Comparison of ENCODE assay signal across 9 mouse cellular contexts in genomic region chr3:32669211-32669610, GRCm38 (mm10). TPM values are rescaled to one million over a fixed set of nuclear protein-coding genes. Genes with fewer than 3 reads are reported as not detected.
DNase-seq lines count a peak whose midpoint lies in the region; ATAC-seq and TF ChIP-seq lines count a peak whose summit lies in the region.
"Had no signal": no experiment of that assay in that cellular context is flagged by ENCODE, and none has a peak within 500 bp of the region (broad histone marks: within the 10 kb centered on the region; RNA-seq: fewer than 3 reads in every experiment).

No protein-coding gene starts in this region.

- no peak overlapping the region for H3K27ac ChIP-seq in neural tube, embryonic 15.5 days (replicated peaks)
- H3K27ac ChIP-seq in heart, postnatal 0 days (ENCODE audit: low read depth), result peak overlapping the region; percentile 66
- peak overlapping the region; percentile 44 for H3K27ac ChIP-seq in lung, postnatal 0 days (ENCODE audit: low read length)

- no peaks in the 10 kb centered on the region for H3K27me3 ChIP-seq in neural tube, embryonic 15.5 days (replicated peaks)
- H3K27me3 ChIP-seq in heart, postnatal 0 days (ENCODE audit: control insufficient read depth, insufficient read depth, low read length), result no peaks in the 10 kb centered on the region
- H3K27me3 ChIP-seq in lung, postnatal 0 days (replicated peaks; ENCODE audit: insufficient read depth, low read length), result no peaks in the 10 kb centered on the region
- H3K27me3 ChIP-seq: CH12.LX had no signal

- H3K9ac ChIP-seq in neural tube, embryonic 15.5 days (replicated peaks), result no peak overlapping the region
- no peak overlapping the region for H3K9ac ChIP-seq in heart, postnatal 0 days (replicated peaks; ENCODE audit: low read depth, low read length)
- no peak overlapping the region for H3K9ac ChIP-seq in lung, postnatal 0 days (replicated peaks; ENCODE audit: low read depth)

- no peaks in the 10 kb centered on the region for H3K4me1 ChIP-seq in neural tube, embryonic 15.5 days
- no peaks in the 10 kb centered on the region; the same call in none of the 2 replicates for H3K4me1 ChIP-seq in heart, postnatal 0 days (ENCODE audit: control insufficient read depth, insufficient read depth)
- H3K4me1 ChIP-seq in lung, postnatal 0 days (ENCODE audit: insufficient read depth, low read depth, low read length), result no peaks in the 10 kb centered on the region; the same call in 1 of the 2 replicates

- no peaks in the 10 kb centered on the region for H3K9me3 ChIP-seq in neural tube, embryonic 15.5 days (replicated peaks)
- no peaks in the 10 kb centered on the region for H3K9me3 ChIP-seq in heart, postnatal 0 days (replicated peaks; ENCODE audit: control insufficient read depth, low read length)
- H3K9me3 ChIP-seq in lung, postnatal 0 days (ENCODE audit: low read length), result no peaks in the 10 kb centered on the region

- 0 out of 2 replicates have a peak overlapping the region, but pooled peaks have one; percentile 4 for H3K4me2 ChIP-seq in neural tube, embryonic 15.5 days
- peak overlapping the region; percentile 38 for H3K4me2 ChIP-seq in heart, postnatal 0 days (ENCODE audit: low read depth, low read length)
- no peak overlapping the region for H3K4me2 ChIP-seq in lung, postnatal 0 days (replicated peaks; ENCODE audit: low read depth, low read length)

- H3K4me3 ChIP-seq in neural tube, embryonic 15.5 days (replicated peaks), result no peak overlapping the region
- H3K4me3 ChIP-seq in heart, postnatal 0 days (ENCODE audit: low read depth, low read length), result 0 out of 2 replicates have a peak overlapping the region, but pooled peaks have one; percentile 0
- H3K4me3 ChIP-seq in lung, postnatal 0 days (ENCODE audit: low read depth, low read length), result no peak overlapping the region

- peak; percentile 15 for DNase-seq in embryo, embryonic 10 days (ENCODE audit: low spot score)
- DNase-seq in embryo, embryonic 9.5 days (ENCODE audit: extremely low spot score), result no peak
- no peak for DNase-seq in neural tube, embryonic 10.5 days (ENCODE audit: extremely low spot score, low spot score)
- DNase-seq in heart, postnatal 0 days (ENCODE audit: low spot score), result peak; percentile 51
- peak; percentile 83 for DNase-seq in lung, postnatal 0 days (ENCODE audit: low spot score)
- DNase-seq in MN1 (ENCODE audit: low spot score), result no peak

- H3K36me3 ChIP-seq in neural tube, embryonic 15.5 days, result no peaks in the 10 kb centered on the region
- H3K36me3 ChIP-seq in heart, postnatal 0 days (replicated peaks; ENCODE audit: control insufficient read depth, insufficient read depth, low read length), result no peaks in the 10 kb centered on the region
- no peaks in the 10 kb centered on the region for H3K36me3 ChIP-seq in lung, postnatal 0 days (ENCODE audit: insufficient read depth, low read length)

- no peak for TF ChIP-seq CTCF in heart, postnatal 0 days (IDR thresholded peaks at IDR 0.05; ENCODE audit: low read depth)
- TF ChIP-seq CTCF in lung, postnatal 0 days (IDR thresholded peaks at IDR 0.05), result no peak

- no peak for TF ChIP-seq EP300 in heart, postnatal 0 days (IDR thresholded peaks at IDR 0.05; ENCODE audit: low read depth)
- no peak for TF ChIP-seq EP300 in lung, postnatal 0 days (IDR thresholded peaks at IDR 0.05)

- no peak for ATAC-seq in neural tube, embryonic 15.5 days (ENCODE audit: low FRiP score)
- ATAC-seq in heart, postnatal 0 days (ENCODE audit: insufficient read depth, low read depth), result peak; percentile 67
- ATAC-seq in lung, postnatal 0 days, result peak; percentile 80
- ATAC-seq in CD4-positive, CD25-positive, alpha-beta regulatory T cell, adult 4 months, result no peak

- 75% methylated on average over 6 of the region's 6 CpGs for WGBS in neural tube, embryonic 15.5 days
- 49% methylated on average over 6 of the region's 6 CpGs for WGBS in heart, postnatal 0 days
- 56% methylated on average over 6 of the region's 6 CpGs for WGBS in lung, postnatal 0 days

RNA-seq across cellular contexts. Expression of gene Actl6a, which starts 36.9 kb away (rescaled TPM):
- 51.9 and 75.0 TPM in 2 replicates for polyA plus RNA-seq in neural tube, embryonic 15.5 days (2015; fragmentation: Nextera tagmentation; extraction: Ambion mirVana)
- 54.2 and 68.2 TPM in 2 replicates for total RNA-seq in heart, postnatal 0 days (2014; rRNA removed; ENCODE audit: low replicate concordance)
- polyA plus RNA-seq in heart, postnatal 0 days (2015; fragmentation: Nextera tagmentation; extraction: Ambion mirVana), result 53.2 and 58.0 TPM in 2 replicates
- 78.3 and 79.5 TPM in 2 replicates for polyA plus RNA-seq in lung, postnatal 0 days (2015; fragmentation: Nextera tagmentation; extraction: Ambion mirVana)
- polyA plus RNA-seq in CD4-positive, CD25-positive, alpha-beta regulatory T cell, adult 4 months (2017; shearing (Covaris generic)), result 10 to 100 TPM; 85.8 to 96.2 TPM

RNA-seq across cellular contexts. Expression of gene Gnb4, which starts 52.8 kb away (rescaled TPM):
- 101 and 106 TPM in 2 replicates for polyA plus RNA-seq in neural tube, embryonic 15.5 days (2015; fragmentation: Nextera tagmentation; extraction: Ambion mirVana)
- 47.9 and 55.4 TPM in 2 replicates for total RNA-seq in heart, postnatal 0 days (2014; rRNA removed; ENCODE audit: low replicate concordance)
- 36.8 and 38.6 TPM in 2 replicates for polyA plus RNA-seq in heart, postnatal 0 days (2015; fragmentation: Nextera tagmentation; extraction: Ambion mirVana)
- polyA plus RNA-seq in lung, postnatal 0 days (2015; fragmentation: Nextera tagmentation; extraction: Ambion mirVana), result 109 and 114 TPM in 2 replicates
- polyA plus RNA-seq in CD4-positive, CD25-positive, alpha-beta regulatory T cell, adult 4 months (2017; shearing (Covaris generic)), result 10 to 100 TPM in 1 of 2 experiments, 1 to 10 TPM in 1; 9.5 to 11.0 TPM

Comparison
In these comparisons a context has a peak if more than half of its experiments do, and no peak if none do; other contexts are left out.
1. DNase-seq: peak in embryo, embryonic 10 days (single experiment), heart, postnatal 0 days (single experiment) and lung, postnatal 0 days (single experiment); none in embryo, embryonic 9.5 days (single experiment), neural tube, embryonic 10.5 days (single experiment) and MN1 (single experiment).
2. ATAC-seq: peak in heart, postnatal 0 days (single experiment) and lung, postnatal 0 days (single experiment); none in neural tube, embryonic 15.5 days (single experiment) and CD4-positive, CD25-positive, alpha-beta regulatory T cell, adult 4 months (single experiment).